Mouse (Mus musculus) thymus, postnatal 14 days (tissue): ENCODE data around the gene Mipol1.

Source experiments
- DNase-seq: peaks from one replicate; pipeline ENCODE4 v3.0.0; 2021

Mipol1 gene

DNA sequence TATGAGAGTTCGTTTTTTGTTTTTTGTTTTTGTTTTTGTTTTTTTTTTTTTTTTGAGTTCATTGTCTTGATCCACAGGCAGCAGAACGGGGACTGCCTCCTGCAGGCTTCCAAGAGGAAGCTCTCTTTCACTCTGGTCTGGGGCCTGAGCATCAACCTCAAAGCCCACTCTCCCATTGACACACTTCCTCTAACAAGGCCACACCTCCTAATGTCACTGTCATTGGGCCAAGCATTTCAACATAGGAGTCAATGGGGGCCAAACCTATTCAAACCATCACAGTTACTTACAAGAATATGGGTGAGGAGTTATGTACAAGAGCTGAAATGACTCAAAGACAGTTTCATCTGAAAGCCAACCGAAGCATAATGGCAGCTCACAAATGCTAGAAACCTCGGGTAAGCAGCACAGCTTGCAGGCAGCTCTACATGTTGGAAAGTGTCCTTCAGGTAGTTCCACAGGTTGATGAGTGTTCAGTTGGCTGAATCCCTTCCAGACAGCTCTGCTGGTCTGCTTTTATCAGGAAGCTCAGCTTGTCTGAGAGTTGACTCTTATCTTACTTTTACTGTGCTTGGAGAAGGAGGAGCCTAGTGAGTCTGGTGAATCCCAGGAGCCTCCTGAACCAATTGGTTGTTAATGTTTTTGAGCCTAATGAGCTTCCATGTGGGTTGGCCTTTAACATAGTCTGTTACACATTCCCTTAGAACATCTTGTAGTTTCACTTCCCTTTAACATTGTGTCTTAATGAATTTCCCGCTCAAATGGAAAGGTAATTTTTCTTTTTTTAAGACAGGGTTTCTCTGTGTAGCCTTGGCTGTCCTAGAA is 13.7 kb downstream of the Mipol1 start:
- no peak for DNase-seq

DNA sequence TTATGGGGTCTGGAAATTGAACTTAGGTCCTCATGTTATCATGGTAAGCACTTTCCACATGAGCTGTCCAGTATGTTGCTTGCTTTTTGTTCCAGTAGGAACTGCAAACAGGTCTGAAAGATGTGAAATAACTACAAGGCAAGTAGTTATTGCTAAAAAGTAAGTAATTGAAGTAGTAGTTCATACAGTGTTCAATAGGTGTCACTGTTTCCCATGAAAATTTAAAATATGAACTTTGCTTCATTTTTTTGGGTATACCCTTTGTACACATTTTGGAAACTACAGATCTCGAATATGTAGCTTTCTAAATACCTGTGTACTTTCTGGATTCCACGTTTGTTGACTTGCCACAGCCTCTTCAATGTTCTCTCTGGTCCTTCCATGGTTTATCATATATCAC is 28.3 kb downstream of the Mipol1 start:
- DNase-seq, result no peak

DNA sequence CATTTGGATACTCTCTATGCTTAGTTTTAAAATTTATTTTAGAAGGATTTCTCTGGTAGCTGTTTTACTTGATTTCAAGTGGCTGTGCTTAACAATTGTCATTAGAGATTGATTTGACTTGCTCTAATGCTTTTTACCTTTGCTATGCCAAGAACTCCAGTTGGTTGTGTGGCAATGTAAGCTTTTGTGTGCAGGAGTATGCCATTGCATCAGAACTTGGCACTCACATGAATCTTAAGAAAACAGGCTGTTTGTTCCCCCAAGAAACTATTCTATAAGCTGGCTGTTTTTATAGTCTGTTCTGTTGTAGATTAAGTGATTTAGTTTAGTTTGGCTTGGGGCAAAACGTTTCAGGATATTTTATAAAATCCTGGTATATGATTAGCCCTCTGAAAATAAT is 45.2 kb downstream of the Mipol1 start:
- no peak for DNase-seq

DNA sequence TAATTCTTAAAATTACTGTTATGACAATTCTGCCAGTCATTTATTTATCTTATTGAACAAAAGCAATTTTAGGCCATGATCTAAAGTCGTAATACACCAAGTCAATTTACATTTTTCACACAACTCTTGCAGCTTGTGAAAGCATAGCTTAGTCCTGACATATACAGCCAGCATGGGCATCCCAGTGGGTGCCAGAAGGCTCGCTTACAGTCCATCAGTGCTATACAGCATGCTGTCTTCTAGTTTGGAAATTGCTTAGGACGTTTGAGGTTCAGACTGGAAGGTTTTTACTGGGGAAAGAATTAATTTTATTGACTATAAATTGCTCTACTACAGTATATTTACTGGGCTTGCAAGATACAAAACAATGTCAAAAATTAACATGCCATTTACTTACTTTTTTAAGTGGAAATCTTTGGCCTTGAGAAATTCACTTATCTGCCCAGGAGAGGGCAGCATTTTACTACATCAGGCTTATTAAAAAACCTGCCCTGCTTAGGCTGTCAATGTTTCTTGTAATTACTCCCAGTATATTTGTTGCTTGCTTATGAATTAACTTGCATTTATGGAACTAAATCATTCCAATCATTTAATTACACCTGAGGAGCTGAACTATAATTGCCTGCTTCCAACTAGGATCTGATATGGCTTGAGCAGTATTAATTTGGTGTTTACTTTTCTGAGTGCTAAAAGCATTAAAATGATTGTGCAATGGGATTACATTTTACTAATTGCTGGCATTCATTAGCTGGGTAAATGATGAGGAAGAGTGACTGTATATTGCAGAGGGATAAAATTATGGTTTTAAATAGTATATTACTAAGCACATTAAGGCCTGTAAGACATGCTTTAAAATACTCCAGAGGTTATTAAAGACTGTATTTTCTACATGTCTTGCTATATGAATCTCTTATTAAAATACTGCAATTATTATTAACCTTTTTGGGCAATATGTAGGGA is 51.2 kb downstream of the Mipol1 start:
- no peak for DNase-seq

DNA sequence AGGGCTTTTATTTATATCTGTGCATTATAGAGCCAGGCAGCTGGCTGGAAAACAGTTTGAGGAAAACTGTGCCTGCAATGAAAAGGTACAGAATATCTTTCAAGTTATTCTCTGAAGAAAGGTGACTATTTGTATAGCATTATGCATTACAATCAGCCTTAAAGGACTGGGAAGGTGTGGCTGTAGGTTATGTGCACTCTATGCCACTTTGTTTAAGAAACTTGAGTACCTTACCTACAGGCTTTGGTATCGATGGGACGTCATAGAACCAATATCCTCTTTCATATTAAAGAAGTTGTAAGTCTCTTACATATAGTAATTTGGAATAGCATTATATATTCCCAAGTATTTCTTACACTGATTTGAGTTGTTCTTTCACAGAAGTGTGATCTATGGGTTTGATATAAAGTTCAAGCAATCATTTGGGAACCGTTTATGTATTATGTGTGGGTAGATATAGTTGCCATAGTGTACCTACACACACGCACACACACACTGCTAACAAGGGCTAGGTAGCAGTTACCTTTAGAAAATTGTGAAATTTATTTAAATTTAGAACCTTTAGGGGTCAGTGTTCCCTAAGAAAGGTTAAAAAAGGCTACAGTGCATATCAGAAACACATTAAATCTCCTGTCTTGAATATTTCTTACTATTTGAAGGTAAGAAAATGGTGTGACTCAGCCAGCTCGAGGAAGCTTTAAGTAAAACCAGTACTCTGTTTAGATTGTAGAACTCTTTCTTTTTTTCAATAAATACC is 55.3 kb downstream of the Mipol1 start:
- no peak for DNase-seq

DNA sequence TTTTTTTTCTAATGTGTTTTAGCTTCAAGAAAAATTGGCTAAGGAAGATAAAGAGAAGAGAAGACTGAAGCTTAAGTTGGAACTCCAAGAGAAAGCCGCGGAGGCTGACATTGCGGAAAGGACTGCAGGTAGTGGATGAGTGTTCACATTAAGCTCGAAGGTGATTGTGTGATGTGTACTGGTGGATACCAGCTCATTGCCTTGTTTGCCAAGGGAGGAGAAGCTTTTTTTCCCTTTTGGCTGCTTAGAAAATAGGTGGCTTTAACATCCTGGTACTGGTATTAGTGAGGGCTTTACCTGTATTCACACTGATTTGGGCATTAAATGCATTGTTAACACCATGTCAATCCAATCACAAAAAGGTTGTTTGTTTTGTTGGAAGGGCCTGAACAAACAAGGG is 77.1 kb downstream of the Mipol1 start:
- DNase-seq, result no peak

DNA sequence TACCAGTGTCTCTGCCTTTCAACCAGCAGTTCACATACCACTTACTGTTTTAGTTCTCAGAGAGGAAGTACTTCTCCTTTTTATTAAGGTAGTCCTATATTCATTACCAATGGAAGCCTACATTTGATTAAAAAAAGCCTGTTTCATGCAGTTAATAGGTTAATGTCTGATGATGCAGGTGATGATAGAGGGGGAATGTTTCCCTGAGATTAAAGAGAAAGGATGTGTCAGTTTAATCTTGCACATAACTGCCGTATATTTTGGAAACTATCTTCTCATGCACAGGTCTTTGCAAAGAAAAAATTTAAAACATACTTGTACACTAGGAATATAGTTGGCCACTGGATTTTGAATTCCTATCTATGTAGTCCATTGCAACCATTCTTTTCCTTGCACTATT is 77.5 kb downstream of the Mipol1 start:
- DNase-seq, result no peak

DNA sequence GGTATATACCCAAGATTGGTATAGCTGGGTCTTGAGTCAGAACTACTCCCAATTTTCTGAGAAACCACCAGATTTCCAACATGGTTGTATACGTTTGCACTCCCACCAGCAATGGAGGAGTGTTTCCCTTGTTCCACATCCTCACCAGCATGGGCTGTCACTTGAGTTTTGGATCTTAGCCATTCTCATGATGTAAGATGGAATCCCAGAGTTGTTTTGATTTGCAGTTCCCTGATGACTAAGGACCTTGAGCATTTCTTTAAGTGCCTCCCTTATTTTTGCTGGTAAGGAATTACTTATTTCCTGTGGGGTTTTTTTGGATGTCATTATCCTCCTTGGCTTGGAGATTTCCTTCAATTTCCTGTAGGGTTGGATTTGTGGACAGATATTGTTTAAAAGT is 108.8 kb downstream of the Mipol1 start:
- no peak for DNase-seq

DNA sequence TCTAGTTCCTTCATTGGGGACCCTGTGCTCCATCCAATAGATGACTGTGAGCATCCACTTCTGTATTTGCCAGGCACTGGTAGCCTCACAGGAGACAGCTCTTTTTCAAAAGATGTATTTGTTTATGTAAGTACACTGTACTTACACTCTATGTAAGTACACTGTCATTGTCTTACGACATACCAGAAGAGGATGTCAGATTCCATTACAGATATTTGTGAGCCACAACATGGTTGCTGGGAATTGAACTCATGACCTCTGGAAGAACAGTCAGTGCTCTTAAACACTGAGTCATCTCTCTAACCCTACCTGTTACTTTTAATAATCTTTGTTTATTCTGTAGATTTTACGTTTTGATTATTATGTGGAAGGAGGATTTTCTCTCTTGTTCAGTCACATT is 109.9 kb downstream of the Mipol1 start:
- no peak for DNase-seq

DNA sequence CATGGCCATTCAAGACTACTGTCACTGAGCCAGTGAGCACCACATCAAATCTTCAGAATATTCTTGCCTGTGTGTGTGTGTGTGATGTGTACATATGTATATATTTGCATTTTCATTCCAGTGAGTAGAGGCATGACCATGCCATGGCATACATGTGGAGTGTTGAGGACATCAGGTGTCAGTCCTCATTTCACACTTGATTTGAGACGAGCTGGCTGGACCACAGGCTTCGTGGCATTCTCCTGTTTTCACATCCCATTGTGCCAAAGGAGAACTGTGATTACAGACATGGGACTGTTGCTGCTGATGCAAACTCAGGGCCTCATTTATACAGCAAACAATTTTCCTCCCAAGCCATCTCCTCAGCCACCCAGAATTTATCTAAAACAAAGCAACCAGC is 132.5 kb downstream of the Mipol1 start:
- no peak for DNase-seq

DNA sequence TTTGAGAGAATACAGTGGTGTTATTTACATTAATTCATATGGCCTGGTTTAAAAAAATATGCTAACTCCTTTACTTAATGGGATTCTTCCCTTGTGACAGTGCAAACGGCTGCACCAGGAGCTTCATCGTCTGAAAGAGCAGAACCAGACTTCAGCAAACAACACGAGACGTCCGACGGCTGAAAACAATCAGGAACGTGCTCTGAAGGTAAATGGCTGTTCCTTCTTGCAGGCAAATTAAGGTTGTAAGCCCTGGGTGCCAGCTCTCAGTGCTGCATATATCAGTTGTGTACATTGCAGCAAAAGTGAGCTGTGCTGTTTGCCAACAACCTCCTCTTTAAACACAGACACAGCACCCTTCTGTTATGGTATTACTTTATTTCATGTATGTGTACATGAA is 133.8 kb downstream of the Mipol1 start:
- DNase-seq, result no peak

DNA sequence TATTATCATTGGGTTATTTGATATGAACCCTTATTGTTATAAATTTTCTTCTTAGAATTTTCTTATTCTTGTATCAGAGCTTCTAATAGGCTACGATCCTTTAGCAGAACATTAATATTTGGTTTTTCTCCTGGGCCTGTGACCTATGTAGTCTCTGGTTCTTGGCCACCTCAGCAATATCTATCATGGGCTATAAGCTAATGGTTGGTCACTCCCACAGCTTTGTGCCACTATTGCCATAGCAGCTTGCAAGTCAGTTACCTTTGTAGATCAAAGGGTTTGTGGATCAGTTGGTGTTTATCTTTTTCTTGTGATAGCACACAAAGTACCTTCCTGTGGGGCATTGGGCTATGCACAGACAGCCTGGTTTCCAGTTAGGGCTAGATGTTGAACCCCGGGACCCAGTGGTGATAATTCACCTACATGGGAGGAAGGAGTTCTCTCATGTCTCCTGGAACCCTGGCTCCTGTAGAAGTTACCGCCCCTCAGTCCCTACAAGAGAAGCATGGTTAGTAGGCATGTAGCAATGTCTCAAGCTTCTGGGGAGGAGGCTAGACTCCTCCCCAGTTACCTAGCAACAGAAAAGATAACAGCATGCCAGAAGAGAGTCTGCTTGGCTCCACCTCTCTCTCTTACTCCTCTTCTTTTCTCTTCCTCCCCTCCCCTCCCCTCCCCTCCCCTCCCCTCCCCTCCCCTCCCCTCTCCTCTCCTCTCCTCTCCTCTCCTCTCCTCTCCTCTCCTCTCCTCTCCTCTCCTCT is 141.7 kb downstream of the Mipol1 start:
- no peak for DNase-seq

DNA sequence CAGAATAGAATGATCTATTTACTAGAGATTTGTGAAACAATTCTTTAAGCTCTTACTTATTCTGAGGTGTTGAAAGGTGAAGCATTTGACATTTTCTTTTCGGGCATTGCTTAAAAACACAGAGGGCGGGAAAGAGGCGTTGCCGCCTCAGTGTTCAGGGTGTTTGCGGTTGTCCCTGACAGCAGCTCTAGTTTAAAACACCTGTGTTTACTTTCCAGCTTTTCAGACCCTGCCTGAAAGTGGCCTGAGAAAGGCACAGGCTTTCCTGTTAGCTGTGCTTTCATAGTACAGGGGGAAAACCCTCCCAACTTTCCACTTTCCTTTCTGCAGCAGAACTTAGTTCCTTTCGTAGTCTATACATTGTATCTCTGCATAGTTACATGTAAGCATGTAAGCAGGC is 152.6 kb downstream of the Mipol1 start:
- DNase-seq, result no peak

DNA sequence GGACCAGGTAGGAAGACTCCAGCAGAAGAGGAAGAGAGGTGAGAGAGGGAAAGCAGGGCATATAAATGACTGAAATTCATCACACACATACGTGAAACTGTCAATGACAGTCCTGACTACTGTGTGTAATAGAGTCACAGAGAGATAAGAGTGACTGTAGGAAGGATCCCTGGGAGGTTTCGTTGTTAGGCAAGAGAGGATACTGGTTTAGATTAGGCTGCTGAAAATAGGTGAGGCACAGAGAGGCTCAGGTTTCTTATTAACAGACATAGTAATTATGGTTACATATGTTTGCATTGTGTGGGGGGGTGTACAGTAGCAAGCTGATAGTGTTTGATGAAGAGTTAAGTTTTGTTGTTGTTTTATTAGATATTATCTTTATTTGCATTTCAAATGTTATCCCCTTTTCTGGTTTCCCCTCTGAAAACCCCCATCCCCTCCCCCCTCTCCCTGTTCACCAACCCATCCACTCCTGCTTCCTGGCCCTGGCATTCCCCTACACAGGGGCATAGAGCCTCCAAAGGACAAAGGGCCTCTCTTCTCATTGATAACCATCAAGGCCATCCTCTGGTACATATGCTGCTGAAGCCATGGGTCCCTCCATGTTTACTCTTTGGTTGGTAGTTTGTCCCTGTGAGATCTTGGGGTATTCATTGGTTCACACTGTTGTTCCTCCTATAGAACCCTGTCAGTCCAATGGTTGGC is 157.5 kb downstream of the Mipol1 start:
- DNase-seq, result no peak

DNA sequence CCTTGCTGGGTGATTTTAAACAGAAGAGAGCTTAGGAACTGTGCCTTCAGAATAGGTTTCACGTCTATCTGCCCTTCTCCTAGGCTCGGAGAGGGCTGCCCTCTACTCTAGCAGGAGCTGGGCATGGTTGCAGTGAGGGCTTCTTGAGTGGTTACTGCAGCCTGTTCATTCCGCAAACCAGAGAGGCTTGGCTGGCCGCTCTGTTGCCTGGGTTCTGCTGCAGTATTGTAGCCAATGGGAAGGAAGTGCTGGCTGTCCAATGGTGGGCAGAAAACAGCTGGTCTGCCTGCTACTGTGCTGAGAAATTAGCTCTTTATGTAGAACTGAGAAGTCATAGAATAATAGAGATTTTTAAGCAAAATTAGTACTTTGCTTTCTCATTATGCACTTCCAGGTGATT is 169.3 kb downstream of the Mipol1 start:
- no peak for DNase-seq

DNA sequence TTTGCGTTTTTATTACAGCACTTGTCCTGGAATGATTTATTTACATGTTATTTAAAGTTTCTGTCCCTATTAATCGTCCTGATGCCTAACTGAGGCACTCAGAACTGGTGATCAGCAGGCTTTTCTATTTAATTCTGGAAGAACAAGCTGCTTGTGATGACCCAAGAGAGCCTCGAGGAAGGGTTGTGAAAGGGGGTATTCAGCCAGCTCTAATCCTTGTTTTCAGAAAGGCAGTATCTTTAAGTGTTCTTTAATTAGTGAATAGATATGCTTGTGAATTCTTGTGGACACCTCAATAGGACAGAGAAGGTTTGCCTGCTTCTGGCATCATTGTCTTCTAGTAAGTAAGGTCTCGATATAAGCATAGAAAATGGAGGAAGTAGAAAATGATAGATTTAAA is 170.0 kb downstream of the Mipol1 start:
- no peak for DNase-seq

DNA sequence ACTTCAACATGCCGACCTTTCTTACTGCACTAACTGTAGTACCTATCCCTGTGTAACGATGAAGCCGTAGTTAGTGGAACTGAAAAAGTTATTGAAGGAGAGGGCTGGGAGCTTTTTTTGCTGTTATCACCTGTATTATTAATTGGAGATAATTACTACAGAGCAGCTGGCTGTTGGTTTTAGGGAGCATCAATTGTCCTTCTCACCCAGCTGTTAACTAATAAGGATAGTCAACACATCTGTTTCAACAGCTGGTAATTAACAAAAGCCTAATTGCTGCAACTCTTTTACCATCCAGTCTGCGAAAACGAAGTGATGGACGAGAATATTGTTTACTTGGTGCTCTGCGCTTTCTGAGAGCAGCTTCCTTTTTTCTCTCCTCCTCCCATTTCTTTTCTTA is 170.9 kb downstream of the Mipol1 start:
- no peak for DNase-seq

DNA sequence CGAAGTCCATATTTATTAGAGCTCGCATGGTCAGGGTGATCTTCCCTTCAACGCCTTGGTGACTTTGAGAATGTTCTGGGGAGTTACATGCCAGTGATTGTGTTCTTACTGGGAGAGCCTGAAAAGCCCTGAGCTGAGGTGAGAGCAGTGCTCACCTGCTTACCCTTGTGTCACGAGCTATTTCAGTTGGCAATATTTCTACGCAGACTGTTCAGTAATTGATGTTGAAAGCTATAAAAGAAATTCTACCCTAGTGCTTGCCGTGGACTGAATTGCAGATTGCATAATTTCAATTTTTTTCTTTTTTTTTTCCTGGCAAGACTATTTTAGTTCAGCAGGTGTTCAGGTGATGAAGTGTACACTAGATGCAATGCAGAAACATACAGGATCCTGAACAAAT is 172.1 kb downstream of the Mipol1 start:
- DNase-seq, result no peak

DNA sequence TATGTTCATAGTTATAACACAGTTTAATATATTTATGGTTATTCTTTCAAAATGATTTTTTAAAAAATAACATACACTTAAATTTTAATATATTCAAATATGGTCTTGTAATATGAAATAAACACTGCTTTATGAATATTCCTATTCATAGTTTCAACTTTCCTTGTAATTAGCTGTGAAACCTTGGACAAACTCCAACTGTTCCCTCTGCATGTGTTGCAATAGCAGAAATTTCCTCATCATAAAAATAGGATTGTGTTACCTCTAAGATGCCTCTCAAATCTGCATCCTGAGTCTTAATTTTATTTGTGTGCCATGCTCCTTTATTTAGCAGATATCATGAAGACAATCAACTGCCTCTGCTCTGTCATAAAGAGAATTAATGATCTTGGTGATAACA is 179.7 kb downstream of the Mipol1 start:
- no peak for DNase-seq

DNA sequence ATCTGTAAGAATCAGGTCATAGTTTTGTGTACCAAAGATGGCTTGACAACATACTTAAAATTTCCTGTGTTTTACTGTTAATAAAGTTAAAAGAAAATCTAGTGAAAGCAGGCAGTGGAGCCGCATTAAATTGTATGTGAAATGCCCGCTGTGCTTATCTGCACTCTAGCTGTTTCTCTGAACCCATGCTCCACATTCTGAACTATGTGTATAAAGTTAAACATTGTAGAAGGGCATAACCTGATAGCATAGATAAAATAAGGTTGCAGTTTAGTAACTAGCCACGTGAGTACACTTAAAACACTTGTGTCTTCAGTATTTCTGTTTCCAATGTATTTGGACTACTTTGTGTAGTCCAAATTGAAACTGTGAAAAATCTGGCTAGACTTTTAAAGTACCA is 183.6 kb downstream of the Mipol1 start:
- no peak for DNase-seq

DNA sequence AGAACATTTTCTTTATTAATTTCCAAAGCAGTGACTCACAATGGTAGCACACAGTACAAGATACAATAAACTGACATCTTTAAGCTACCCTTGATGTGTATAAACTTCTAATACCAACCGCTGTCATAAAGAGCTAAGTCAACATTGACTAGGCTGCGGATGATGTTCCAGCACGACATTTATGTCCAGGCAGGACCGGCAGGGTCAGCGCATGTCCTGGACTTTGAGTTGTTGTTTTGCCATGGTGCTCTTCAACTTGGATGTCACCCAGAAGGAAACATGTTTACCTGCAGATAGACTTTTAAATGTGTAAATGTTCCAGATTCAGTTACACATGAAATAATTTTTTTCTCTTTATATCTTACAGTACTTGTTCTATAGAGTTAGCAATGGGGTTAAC is 194.7 kb downstream of the Mipol1 start:
- no peak for DNase-seq

DNA sequence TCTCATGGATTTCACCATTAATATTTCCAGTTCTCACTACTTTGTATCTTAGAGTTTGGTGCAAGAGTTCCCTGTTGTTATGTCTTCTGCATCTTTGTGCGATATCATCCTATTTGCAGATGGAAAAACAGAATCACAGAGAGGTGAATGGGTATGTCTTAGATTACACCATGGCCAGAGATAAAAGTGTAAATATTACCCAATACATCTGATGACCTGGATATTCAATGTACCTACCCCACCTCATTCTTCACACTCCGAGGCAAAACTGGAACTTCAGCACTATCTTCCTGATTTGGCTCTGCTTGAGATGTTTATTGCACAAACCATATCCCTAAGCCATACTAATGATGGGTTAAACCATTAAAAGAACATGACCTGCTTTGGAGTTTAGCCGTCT is 198.0 kb downstream of the Mipol1 start:
- DNase-seq, result no peak
